Mouse (Mus musculus): Measurements from ENCODE around the gene Rhog. TPM values are rescaled to one million over a fixed set of nuclear protein-coding genes. Genes with fewer than 3 reads are reported as not detected.
A peak's percentile ranks its signal among the peaks of the same experiment; 100 is the strongest.
"Not testable (repeated sequence)": the region's sequence is repeated elsewhere in the genome, so short reads cannot be mapped to it uniquely, and the experiment has no call there.

The Rhog gene
- total and polyA plus RNA-seq, 2 experiments from 2014 or later = 17.0 to 22.1 TPM

DNA sequence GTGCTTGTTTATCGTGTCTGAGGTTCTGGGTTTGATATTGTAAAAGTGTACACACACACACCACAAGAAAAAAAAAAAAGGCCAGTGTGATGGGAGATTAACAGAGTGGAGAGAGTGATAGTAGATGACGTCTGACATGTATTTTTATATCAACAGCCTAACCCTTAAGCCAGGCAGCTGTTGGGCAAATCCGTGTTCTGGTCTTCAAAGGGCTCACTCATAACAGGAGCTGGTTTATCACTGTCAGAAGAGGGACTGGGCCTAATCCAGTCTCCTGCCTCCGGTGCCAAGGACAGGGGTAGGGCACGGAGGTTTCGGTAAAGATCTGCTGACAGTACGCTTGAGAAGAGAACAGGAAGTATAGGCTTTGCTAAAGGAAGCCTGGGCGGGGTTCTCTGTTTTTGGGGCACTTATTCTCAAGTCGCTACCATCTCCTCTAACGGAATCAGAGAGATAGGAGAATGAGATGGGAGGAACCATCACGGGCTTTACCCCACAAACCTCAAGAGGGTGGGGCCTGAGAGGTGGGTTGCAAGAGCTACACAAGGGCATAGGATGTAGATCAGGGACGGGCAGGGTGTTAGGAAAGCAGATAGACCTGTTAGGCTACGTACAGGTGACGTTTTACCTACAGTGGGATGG lies 10.7 kb upstream of the Rhog start:
- 0 out of 2 replicates have a peak overlapping the region, but pooled peaks have one; percentile 88 for H3K4me2 ChIP-seq (ENCODE audit: low read depth, low read length)
- peak; percentile 53 for ATAC-seq
- H3K27ac ChIP-seq = no peak overlapping the region
- no peak for TF ChIP-seq CTCF (IDR thresholded peaks at IDR 0.05; ENCODE audit: low read depth)
- DNase-seq (ENCODE audit: low spot score) = no peak
- peaks cover 20% of the 10 kb centered on the region for H3K4me1 ChIP-seq (ENCODE audit: insufficient read depth, low read length)
- no peaks in the 10 kb centered on the region for H3K36me3 ChIP-seq (ENCODE audit: insufficient read depth, low read length)
- no peaks in the 10 kb centered on the region for H3K9me3 ChIP-seq (ENCODE audit: low read length)
- H3K9ac ChIP-seq (replicated peaks; ENCODE audit: low read length) = no peak overlapping the region
- WGBS = 52% methylated on average over 14 of the region's 14 CpGs
- no peaks in the 10 kb centered on the region for H3K27me3 ChIP-seq (ENCODE audit: insufficient read depth, low read length)
- H3K4me3 ChIP-seq (ENCODE audit: low read length) = peak overlapping the region; percentile 86; the same call in 1 of the 2 replicates

DNA sequence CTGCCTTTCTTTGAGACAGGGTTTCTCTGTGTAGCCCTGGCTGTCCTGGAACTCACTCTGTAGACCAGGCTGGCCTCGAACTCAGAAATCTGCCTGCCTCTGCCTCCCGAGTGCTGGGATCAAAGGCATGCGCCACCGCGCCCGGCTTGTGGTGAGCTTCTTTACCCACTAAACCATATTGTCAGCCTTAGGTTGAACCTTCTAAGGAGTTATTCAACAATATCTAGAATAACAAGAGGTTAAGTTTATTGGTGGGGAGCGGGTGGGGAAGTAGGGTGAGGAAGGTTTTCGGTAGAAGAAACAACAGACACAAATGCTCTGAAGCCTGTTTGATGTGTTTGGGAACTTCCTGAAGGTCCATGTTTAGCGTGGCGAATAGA lies 10.2 kb upstream of the Rhog start:
- H3K36me3 ChIP-seq (ENCODE audit: insufficient read depth, low read length); H3K27ac ChIP-seq; H3K27me3 ChIP-seq (ENCODE audit: insufficient read depth, low read length); H3K9ac ChIP-seq (replicated peaks; ENCODE audit: low read length); H3K9me3 ChIP-seq (ENCODE audit: low read length); ATAC-seq; H3K4me2 ChIP-seq (ENCODE audit: low read depth, low read length); H3K4me3 ChIP-seq (ENCODE audit: low read length); DNase-seq (ENCODE audit: low spot score): not testable (repeated sequence)
- H3K4me1 ChIP-seq (ENCODE audit: insufficient read depth, low read length) = peaks cover 20% of the 10 kb centered on the region
- 93% methylated on average over 10 of the region's 10 CpGs for WGBS

DNA sequence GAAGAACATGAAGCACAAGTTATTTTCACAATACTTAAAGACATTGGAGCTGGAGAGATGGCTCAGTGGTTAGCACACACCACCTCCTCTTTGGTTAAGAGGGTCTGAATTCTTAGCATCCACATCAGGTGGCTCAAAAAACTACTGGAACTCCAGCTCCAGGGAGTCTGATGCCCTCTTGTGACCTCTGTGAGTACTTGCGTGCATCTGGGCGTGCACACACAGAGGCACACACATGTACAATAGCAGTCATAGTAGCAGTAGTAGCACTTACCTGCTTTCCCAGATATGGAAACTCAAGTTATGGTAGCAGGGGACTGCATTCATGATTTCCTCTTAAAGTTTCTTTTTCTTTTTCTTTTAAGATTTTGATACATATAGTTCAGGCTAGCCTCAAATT lies 7.2 kb upstream of the Rhog start:
- no peak overlapping the region for H3K4me3 ChIP-seq (ENCODE audit: low read length)
- no peaks in the 10 kb centered on the region for H3K27me3 ChIP-seq (ENCODE audit: insufficient read depth, low read length)
- no peaks in the 10 kb centered on the region for H3K36me3 ChIP-seq (ENCODE audit: insufficient read depth, low read length)
- TF ChIP-seq CTCF (IDR thresholded peaks at IDR 0.05; ENCODE audit: low read depth) = no peak
- H3K27ac ChIP-seq = no peak overlapping the region
- H3K4me2 ChIP-seq (ENCODE audit: low read depth, low read length) = no peak overlapping the region
- no peak for DNase-seq (ENCODE audit: low spot score)
- no peaks in the 10 kb centered on the region for H3K4me1 ChIP-seq (ENCODE audit: insufficient read depth, low read length)
- no peak for ATAC-seq
- no peak overlapping the region for H3K9ac ChIP-seq (replicated peaks; ENCODE audit: low read length)
- no peaks in the 10 kb centered on the region for H3K9me3 ChIP-seq (ENCODE audit: low read length)
- 89% methylated on average over 2 of the region's 2 CpGs for WGBS

DNA sequence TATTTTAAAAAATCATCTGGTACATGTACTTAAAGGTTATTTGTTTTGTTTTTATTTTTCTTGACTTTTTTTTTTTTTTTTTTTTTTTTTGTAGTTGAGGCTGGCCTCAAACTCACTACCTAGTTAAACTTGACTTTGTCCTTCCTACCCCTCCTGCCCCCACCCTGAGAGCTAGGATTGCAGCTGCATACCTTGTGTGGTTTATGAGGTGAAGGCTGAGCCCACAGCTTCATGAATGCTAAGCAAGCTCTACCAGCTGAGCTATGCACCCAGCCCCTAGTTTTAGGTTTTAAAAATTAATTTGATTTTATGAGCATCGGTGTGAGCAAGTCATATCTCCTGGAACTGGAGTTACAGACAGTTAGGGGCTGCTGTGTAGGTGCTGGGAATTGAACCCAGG lies 4.7 kb upstream of the Rhog start:
- ATAC-seq (no peak), DNase-seq (ENCODE audit: low spot score) (no peak)
- H3K9ac ChIP-seq (replicated peaks; ENCODE audit: low read length) = no peak overlapping the region
- 93% methylated on average over 1 of the region's 1 CpGs for WGBS
- no peak overlapping the region for H3K4me3 ChIP-seq (ENCODE audit: low read length)
- H3K27me3 ChIP-seq (ENCODE audit: insufficient read depth, low read length) = no peaks in the 10 kb centered on the region
- H3K9me3 ChIP-seq (ENCODE audit: low read length) = no peaks in the 10 kb centered on the region
- H3K4me2 ChIP-seq (ENCODE audit: low read depth, low read length) = no peak overlapping the region
- H3K4me1 ChIP-seq (ENCODE audit: insufficient read depth, low read length) = no peaks in the 10 kb centered on the region
- no peaks in the 10 kb centered on the region for H3K36me3 ChIP-seq (ENCODE audit: insufficient read depth, low read length)
- H3K27ac ChIP-seq = no peak overlapping the region
- no peak for TF ChIP-seq CTCF (IDR thresholded peaks at IDR 0.05; ENCODE audit: low read depth)

DNA sequence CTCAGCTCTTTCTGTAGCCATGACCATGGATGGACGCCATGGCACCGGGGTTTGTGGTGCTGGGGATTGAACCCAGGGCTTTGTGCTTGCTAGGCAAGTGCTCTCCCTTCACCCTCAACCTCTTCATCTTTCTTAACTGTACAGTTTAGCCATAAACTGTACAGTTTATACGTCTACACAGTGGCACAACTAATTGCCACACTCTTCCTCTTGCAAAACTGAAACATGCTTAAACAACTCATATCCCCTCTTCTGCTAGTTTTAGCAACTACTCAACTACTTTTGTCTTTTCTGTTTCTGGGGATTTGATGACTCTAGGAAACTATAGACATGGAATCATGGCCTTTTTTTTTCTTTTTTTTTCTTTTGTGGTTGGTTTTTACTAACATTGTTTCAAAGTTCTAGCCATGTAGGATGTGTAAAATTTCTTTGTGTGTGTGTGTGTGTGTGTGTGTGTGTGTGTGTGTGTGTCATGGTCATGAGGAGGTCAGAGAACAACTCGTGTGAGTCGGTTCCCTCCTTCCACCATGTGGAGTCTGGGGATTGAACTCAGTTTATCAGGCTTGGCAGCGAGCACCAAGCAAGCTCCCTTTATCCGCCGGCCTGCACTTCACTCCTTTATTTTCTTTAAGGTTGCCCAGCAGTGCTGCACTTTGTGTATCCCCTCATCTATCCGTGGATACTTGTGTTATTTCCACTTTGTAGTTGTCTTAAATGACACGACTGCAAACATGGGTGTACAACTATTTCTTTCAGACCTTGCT lies 4.0 kb upstream of the Rhog start:
- no peak overlapping the region for H3K9ac ChIP-seq (replicated peaks; ENCODE audit: low read length)
- no peak overlapping the region for H3K27ac ChIP-seq
- no peaks in the 10 kb centered on the region for H3K4me1 ChIP-seq (ENCODE audit: insufficient read depth, low read length)
- H3K9me3 ChIP-seq (ENCODE audit: low read length) = no peaks in the 10 kb centered on the region
- TF ChIP-seq CTCF (IDR thresholded peaks at IDR 0.05; ENCODE audit: low read depth) = no peak
- H3K36me3 ChIP-seq (ENCODE audit: insufficient read depth, low read length) = no peaks in the 10 kb centered on the region
- DNase-seq (ENCODE audit: low spot score) (no peak), ATAC-seq (no peak)
- H3K4me2 ChIP-seq (ENCODE audit: low read depth, low read length) = no peak overlapping the region
- no peak overlapping the region for H3K4me3 ChIP-seq (ENCODE audit: low read length)
- H3K27me3 ChIP-seq (ENCODE audit: insufficient read depth, low read length) = no peaks in the 10 kb centered on the region
- 80% methylated on average over 10 of the region's 10 CpGs for WGBS

DNA sequence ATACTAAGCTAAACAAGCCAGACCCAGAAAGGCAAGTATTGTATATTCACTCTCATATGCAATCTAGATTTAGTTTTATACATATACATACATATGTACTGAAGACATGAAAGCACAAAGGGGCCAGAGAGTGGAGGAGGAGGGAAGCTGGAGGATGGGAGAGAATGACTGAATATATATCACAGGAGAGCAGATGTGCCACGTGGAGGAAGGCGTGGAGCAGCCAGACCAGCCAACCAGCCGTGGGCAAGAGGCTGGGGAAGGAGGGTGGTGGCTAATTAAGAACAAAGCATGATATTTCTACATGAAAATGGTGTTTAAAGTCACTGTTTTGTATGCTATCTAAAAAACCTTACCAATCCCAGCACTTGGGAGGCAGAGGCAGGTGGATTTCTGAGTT lies 2.9 kb upstream of the Rhog start:
- H3K4me2 ChIP-seq (ENCODE audit: low read depth, low read length) = no peak overlapping the region
- no peaks in the 10 kb centered on the region for H3K9me3 ChIP-seq (ENCODE audit: low read length)
- H3K4me1 ChIP-seq (ENCODE audit: insufficient read depth, low read length) = no peaks in the 10 kb centered on the region
- no peak overlapping the region for H3K9ac ChIP-seq (replicated peaks; ENCODE audit: low read length)
- H3K27ac ChIP-seq = no peak overlapping the region
- WGBS = 65% methylated on average over 3 of the region's 3 CpGs
- no peaks in the 10 kb centered on the region for H3K36me3 ChIP-seq (ENCODE audit: insufficient read depth, low read length)
- TF ChIP-seq CTCF (IDR thresholded peaks at IDR 0.05; ENCODE audit: low read depth) = no peak
- no peak overlapping the region for H3K4me3 ChIP-seq (ENCODE audit: low read length)
- no peak for ATAC-seq
- DNase-seq (ENCODE audit: low spot score) = no peak
- no peaks in the 10 kb centered on the region for H3K27me3 ChIP-seq (ENCODE audit: insufficient read depth, low read length)

DNA sequence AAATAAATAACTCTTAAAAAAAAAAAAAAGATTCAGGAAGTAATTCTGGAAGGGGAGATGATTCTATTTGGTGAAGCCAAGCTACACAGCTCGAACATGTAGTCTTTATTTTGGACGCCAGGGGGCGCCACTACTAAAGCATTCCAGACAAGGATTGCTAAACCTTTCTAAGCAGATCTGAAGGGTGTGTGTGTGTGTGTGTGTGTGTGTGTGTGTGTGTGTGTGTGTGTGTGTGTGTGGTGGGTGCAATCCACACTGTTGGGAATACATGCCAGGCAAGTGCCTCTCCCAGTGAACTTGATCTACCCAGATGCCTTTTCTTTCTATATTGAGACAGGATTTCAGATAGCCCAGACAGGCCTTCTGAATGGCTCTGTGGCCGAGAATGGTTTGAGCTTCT lies 2.3 kb upstream of the Rhog start:
- no peak overlapping the region for H3K4me2 ChIP-seq (ENCODE audit: low read depth, low read length)
- H3K36me3 ChIP-seq (ENCODE audit: insufficient read depth, low read length) = no peaks in the 10 kb centered on the region
- ATAC-seq = peak; percentile 86
- H3K4me1 ChIP-seq (ENCODE audit: insufficient read depth, low read length) = no peaks in the 10 kb centered on the region
- no peak overlapping the region for H3K4me3 ChIP-seq (ENCODE audit: low read length)
- no peaks in the 10 kb centered on the region for H3K27me3 ChIP-seq (ENCODE audit: insufficient read depth, low read length)
- WGBS = 17% methylated on average over 4 of the region's 4 CpGs
- TF ChIP-seq CTCF (IDR thresholded peaks at IDR 0.05; ENCODE audit: low read depth) = peak; percentile 81
- H3K27ac ChIP-seq = no peak overlapping the region
- H3K9ac ChIP-seq (replicated peaks; ENCODE audit: low read length) = no peak overlapping the region
- no peaks in the 10 kb centered on the region for H3K9me3 ChIP-seq (ENCODE audit: low read length)
- DNase-seq (ENCODE audit: low spot score) = peak; percentile 86
